Mouse (Mus musculus): ENCODE results near the gene Pidd1. TPM values are rescaled to one million over a fixed set of nuclear protein-coding genes. Genes with fewer than 3 reads are reported as not detected.
"Not testable (repeated sequence)": the region's sequence is repeated elsewhere in the genome, so short reads cannot be mapped to it uniquely, and the experiment has no call there.

The Pidd1 gene
- total RNA-seq, 2 experiments from 2014 or later, result 2.3 to 3.5 TPM

GRCm38 (mm10) chr7:141460001-141460390 lies 16.2 kb upstream of the Pidd1 start:
- DNase-seq, result peak in 1 of 2 experiments; percentile 58
- intact Hi-C loops (cut with DNase I), result no loop called here

DNA sequence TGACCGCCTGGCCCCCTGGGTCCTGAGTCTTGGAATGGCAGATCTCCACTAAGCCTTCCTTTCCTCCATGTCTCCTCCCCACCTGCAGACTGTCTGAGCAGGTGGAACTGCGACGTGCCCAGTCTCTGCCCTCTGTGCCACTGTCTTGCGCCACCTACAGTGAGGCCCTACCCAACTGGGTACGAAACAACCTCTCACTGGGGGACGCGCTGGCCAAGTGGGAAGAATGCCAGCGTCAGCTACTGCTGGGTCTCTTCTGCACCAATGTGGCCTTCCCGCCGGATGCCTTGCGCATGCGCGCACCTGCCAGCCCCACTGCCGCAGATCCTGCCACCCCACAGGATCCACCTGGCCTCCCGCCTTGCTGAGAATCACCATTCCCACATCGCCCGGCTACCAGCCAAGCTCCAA lies 15.5 kb upstream of the Pidd1 start:
- DNase-seq, result peak in 1 of 2 experiments; percentile 23
- intact Hi-C loops (cut with DNase I), result no loop called here

DNA sequence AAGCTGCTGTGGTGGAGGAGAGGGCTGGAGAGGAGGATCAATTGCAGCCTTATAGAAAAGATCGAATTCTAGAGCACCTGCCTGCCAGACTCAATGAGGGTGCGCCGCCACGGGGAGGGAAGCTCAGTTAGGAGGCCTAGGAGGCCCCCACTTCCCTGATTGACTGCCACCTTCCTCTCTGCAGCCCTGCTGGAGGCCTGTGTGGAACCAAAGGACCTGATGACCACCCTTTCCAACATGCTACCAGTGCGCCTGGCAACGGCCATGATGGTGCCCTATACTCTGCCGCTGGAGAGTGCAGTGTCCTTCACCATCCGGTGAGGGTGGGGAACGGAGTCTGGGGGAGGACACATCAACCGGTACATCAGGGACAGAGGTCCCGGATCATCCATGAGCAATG lies 14.8 kb upstream of the Pidd1 start:
- no peak for DNase-seq

DNA sequence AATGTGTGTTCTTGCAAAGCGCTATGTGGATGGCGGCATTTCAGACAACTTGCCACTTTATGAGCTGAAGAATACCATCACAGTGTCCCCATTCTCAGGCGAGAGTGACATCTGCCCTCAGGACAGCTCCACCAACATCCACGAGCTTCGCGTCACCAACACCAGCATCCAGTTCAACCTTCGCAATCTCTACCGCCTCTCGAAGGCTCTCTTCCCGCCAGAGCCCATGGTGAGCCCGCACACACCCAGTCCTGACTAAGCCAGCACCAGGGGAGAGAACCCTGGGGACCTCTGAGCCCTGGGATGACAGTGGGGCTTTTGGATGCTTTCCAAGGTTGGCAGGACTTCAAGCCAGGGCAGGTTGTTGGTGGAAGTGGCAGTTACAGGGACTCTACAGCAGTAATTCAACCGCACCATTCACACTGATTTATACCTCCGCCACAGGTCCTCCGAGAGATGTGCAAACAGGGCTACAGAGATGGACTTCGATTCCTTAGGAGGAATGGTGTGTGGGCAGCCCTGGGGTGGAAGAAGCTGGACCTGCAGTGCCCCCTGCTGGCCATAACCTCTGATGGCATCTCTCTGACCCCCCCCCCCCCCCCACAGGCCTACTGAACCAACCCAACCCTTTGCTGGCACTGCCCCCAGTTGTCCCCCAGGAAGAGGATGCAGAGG lies 14.3 kb upstream of the Pidd1 start:
- intact Hi-C loops (cut with DNase I), result no loop called here
- DNase-seq, result peak in 1 of 2 experiments; percentile 69

More for the DNA sequence above, 14.8 kb upstream of the Pidd1 start:
- intact Hi-C loops (cut with DNase I), result no loop called here

DNA sequence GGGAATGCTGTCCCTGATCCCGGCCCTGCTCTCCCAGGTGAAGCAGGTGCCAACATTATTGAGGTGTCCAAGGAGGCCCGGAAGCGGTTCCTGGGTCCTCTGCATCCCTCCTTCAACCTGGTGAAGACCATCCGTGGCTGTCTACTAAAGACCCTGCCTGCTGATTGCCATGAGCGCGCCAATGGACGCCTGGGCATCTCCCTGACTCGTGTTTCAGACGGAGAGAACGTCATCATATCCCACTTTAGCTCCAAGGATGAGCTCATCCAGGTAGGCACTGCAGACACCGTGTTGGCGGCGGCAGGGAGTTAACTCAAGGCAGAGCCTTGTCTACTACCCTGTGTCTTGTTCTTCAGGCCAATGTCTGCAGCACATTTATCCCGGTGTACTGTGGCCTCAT lies 13.4 kb upstream of the Pidd1 start:
- intact Hi-C loops (cut with DNase I), result no loop called here
- no peak for DNase-seq

DNA sequence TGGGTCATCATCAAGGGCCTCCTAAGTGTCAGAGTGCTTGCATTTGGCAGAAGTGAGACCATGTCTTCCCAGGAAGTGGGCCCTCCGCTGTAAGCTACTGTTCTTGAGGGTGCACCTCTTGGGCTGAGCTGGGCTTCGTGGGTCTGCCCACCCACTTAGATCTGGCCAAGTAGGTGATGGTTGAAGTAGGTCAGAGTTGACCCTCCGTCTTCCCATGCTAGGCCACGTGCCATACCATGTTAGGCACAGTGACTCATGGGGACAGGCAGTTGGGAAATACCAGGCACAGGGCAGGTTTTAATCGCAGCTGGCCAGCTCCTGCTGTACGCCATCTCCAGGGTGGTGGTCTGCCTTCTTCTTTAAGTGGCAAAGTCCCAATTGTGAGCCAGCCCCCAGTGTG lies 12.9 kb upstream of the Pidd1 start:
- intact Hi-C loops (cut with DNase I), result no loop called here
- DNase-seq, result peak; percentile 65 to 69

DNA sequence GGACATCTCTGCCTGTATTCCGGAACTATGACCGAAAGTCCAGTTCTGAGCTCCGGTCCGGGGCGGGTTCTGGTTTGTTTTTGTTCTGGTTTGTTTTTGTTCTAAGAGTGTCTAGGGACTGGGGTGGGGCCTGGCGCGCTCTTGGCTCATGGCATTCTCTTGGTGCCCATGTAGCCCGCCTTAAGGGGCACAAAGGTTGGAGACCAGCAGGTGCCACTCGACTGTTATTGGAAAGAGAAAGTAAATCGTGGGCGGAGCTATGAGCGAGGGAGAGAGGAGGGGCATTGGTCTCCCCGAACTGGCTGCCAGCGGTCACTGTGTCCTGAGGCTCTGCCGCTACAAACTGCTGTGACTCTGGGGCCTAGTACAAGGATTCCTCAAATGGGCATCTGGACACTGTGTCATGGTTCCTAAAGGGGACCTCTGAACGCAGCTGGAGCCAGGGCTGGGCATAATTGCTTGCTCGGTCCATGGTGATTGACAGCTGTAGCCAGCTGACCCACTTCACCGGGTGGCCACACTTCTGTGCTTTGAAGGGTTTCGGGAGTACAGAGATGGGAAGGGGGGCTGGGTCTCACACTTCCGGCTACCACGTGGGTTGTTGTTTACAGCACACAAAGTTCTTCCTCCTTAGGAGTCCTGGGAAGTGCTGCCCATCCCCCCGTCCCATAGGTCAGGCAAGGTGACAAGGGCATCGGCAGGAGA lies 11.9 kb upstream of the Pidd1 start:
- intact Hi-C loops (cut with DNase I), result no loop called here

GRCm38 (mm10) chr7:141454967-141455551 lies 11.2 kb upstream of the Pidd1 start, which contains the start of gene Pnpla2:
Pnpla2 (plus strand) TSS chr7:141455198.
- DNase-seq, result peak; percentile 95 to 97
- intact Hi-C loops (cut with DNase I), result no loop called here

More for the DNA sequence above, 11.9 kb upstream of the Pidd1 start:
- DNase-seq, result peak; percentile 89 to 90

- DNase-seq, result no peak
- intact Hi-C loops (cut with DNase I), result no loop called here
Measured at GRCm38 (mm10) chr7:141453636-141454035, 9.8 kb upstream of the Pidd1 start.

- DNase-seq, result no peak
- intact Hi-C loops (cut with DNase I), result no loop called here
Measured at GRCm38 (mm10) chr7:141451928-141452327, 8.1 kb upstream of the Pidd1 start.

DNA sequence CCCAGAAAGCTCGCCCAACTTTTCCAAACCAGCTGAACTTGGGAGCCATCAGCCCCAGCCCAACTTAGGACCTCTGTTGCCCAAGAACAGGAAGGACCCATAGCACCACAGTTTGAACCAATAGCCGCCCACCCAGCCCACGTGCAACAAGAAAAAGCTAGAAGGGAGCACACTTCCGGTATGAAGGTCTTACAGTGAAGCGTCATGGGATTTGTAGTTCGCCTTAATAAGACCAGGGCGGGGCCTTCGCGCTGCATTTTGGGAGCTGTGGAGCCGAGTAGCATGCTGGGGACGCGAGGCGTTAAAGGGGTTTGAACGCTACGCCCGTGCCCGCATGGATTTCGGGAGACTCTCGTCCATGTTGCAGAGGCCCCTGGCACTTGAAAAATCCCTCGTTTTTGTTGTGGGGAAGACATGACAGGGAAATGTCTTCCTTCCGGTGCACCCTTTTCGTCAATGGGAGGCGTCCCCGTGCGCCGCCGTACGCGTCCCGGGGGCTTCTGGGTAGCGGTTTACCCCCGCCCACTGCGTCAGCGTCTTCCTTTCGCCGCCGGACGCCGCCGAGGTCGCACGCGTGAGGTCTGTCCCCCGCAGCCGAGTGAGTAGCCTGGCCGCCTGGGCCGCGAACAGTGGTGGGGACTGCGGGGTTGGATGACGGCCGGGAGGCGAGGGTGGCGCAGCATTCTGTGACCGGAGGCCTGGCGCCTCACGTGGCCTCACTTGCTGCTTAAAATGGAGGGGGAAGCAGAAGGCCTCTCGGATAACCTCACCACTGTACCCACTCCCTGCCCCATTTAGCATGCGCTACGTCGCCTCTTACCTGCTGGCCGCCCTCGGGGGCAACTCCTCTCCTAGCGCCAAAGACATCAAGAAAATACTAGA lies 3.5 kb upstream of the Pidd1 start, which contains the start of gene Rplp2:
Gene Rplp2 (plus strand): TSS at position 261 of the 882 bp plus-strand sequence.
- intact Hi-C loops (cut with DNase I), result no loop called here
- DNase-seq, result peak; percentile 96

- intact Hi-C loops (cut with DNase I); DNase-seq: not testable (repeated sequence)
Measured at GRCm38 (mm10) chr7:141446374-141446773, 2.5 kb upstream of the Pidd1 start.

- DNase-seq, result peak; percentile 31 to 48
Measured at GRCm38 (mm10) chr7:141443081-141443821, 574 bp downstream of the Pidd1 start.

GRCm38 (mm10) chr7:141442199-141442598 lies 1.6 kb downstream of the Pidd1 start:
- intact Hi-C loops (cut with DNase I), result no loop called here
- DNase-seq, result no peak

More at GRCm38 (mm10) chr7:141443081-141443821, 574 bp downstream of the Pidd1 start:
- intact Hi-C loops (cut with DNase I), result no loop called here

GRCm38 (mm10) chr7:141441460-141441859 lies 2.4 kb downstream of the Pidd1 start:
- intact Hi-C loops (cut with DNase I), result no loop called here
- no peak for DNase-seq

GRCm38 (mm10) chr7:141440613-141441012 lies 3.2 kb downstream of the Pidd1 start:
- intact Hi-C loops (cut with DNase I), result no loop called here

GRCm38 (mm10) chr7:141439811-141440210 lies 4.0 kb downstream of the Pidd1 start:
- DNase-seq, result no peak
- intact Hi-C loops (cut with DNase I), result no loop called here

More at GRCm38 (mm10) chr7:141440613-141441012, 3.2 kb downstream of the Pidd1 start:
- peak; percentile 51 to 76 for DNase-seq

DNA sequence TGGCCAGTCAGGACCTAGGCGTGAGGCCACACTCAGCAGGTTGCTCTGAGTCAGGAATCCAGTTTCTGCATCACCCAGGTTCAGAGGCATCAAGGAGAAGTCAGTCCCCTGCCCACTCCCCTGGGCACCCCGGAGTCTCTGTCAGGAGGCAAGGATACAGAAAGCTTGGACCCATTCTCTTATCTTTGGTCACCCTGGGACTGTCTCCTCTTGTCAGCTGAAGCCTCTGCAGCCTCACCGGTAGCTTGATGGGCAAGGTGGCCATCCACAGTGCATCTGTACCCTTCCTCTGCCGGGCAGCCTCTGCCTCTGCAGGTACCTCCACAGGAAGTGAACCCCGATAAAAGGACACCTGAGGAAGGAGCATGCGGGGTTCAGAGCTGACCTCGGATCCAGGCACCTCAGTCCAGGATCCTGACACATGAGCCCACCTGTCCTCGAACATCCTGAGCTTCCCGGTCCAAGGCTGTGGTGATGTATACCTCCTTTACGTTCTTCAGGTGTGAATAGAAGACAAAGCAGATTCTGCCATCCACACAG lies 4.6 kb downstream of the Pidd1 start:
- intact Hi-C loops (cut with DNase I), result no loop called here
- DNase-seq, result no peak

- no peak for DNase-seq
Measured at GRCm38 (mm10) chr7:141438201-141438968, 5.4 kb downstream of the Pidd1 start.

More at GRCm38 (mm10) chr7:141438201-141438968, 5.4 kb downstream of the Pidd1 start:
- intact Hi-C loops (cut with DNase I), result no loop called here

Measured in heart, postnatal 10 days (tissue).